Mouse (Mus musculus) embryonic facial prominence, embryonic 11.5 days (tissue): ENCODE data around the gene Bola1. TPM values are rescaled to one million over a fixed set of nuclear protein-coding genes. Genes with fewer than 3 reads are reported as not detected.

ENCODE experiments used
- ATAC-seq: fragments of 200-750 bp; cut with Nextera tagmentation; replicated peaks from 2 replicates; pipeline ENCODE4 v1.8.0; 2017; ENCODE audit warnings: low read depth; ENCODE audit not compliant: insufficient number of reproducible peaks, low FRiP score, low TSS enrichment
- DNase-seq: peaks from one replicate; pipeline ENCODE4 v3.0.0-alpha.2; 2015; ENCODE audit warnings: low spot score
- H3K27ac ChIP-seq: fragments of 300-500 bp; sonication (generic); replicated peaks from 2 replicates; pipeline ENCODE4 v1.5.1; 2014; ENCODE audit warnings: mild to moderate bottlenecking, low read depth, low read length, control low read depth
- H3K27me3 ChIP-seq: fragments of 300-500 bp; sonication (generic); 2 replicates; pipeline ENCODE4 v1.6.1; 2014; ENCODE audit warnings: mild to moderate bottlenecking, low read length, moderate library complexity, mixed read lengths; ENCODE audit not compliant: control insufficient read depth, insufficient read depth
- H3K36me3 ChIP-seq: fragments of 300-500 bp; sonication (generic); replicated peaks from 2 replicates; pipeline ENCODE4 v1.6.1; 2014; ENCODE audit warnings: low read depth, mild to moderate bottlenecking, low read length, moderate library complexity, mixed read lengths; ENCODE audit not compliant: control insufficient read depth, insufficient read depth
- H3K4me1 ChIP-seq: fragments of 300-500 bp; sonication (generic); 2 replicates; pipeline ENCODE4 v1.6.1; 2014; ENCODE audit warnings: low read length, mixed read lengths; ENCODE audit not compliant: control insufficient read depth, insufficient read depth
- H3K4me2 ChIP-seq: fragments of 300-500 bp; sonication (generic); 2 replicates; pipeline ENCODE4 v1.6.1; 2014; ENCODE audit warnings: low read depth, mild to moderate bottlenecking, control low read depth, low read length, moderate library complexity
- H3K4me3 ChIP-seq: fragments of 300-500 bp; sonication (generic); 2 replicates; pipeline ENCODE4 v1.5.1; 2014; ENCODE audit warnings: low read depth, low read length, control low read depth
- H3K9ac ChIP-seq: fragments of 300-500 bp; sonication (generic); replicated peaks from 2 replicates; pipeline ENCODE4 v1.6.1; 2014; ENCODE audit warnings: mild to moderate bottlenecking, control low read depth, low read length
- H3K9me3 ChIP-seq: fragments of 300-500 bp; sonication (generic); replicated peaks from 2 replicates; pipeline ENCODE4 v1.6.1; 2016; ENCODE audit warnings: mild to moderate bottlenecking, low read length, inconsistent platforms, mixed read lengths; ENCODE audit not compliant: control insufficient read depth
- WGBS: fragments of 180-500 bp; shearing (Covaris S2); extraction: QIAGEN DNeasy Blood & Tissue Kit; methylation state at CpG from one replicate; pipeline ENCODE4 v1.1.7; 2014; 5-methylcytosine and 5-hydroxymethylcytosine counted together
- polyA plus RNA-seq: library from polyadenylated mRNA; unstranded; fragments of >200 nt; fragmentation: Nextera tagmentation; extraction: Ambion mirVana; gene quantifications from 2 replicates; pipeline ENCODE4 v1.2.1, GENCODE M21; 2014

Bola1 gene
- polyA plus RNA-seq, 1 experiment from 2014 or later = 59.4 TPM

DNA sequence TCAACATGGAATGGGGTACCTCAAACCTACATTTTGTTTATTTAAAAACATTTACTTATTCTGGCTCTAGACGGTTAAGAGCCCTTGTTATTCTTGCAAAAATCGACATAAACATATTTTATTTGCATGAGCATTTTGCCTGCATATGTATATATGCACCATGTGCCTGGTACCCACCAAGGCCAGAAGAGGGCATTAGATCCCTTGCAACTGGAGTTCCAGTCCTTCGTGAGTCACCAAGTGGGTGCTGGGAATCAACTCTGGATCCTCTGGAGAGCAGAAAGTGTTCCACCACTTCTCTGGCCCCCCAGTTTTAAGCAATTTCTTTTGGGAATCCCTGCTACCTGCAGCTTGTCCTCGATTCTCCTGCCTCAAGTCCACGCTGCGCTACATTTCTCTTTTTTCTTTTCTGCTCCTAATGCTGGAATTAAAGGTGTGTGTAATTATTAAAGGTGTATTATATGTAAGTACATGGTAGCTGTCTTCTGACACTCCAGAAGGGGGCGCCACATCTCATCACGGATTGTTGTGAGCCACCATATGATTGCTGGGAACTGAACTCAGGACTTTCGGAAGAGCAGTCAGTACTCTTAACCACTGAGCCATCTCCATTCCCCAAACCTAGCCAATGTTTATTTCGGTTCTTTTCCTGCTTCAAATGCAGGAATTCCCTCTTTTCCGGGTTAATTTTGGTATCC lies 23.7 kb downstream of the Bola1 start:
- Histone ChIP-seq H3K9me3 (no peaks in the 10 kb centered on the region), H3K36me3 (no peaks in the 10 kb centered on the region), H3K4me2 (no peak overlapping the region), H3K4me1 (no peaks in the 10 kb centered on the region), H3K27me3 (no peaks in the 10 kb centered on the region), H3K4me3 (no peak overlapping the region), H3K9ac (no peak overlapping the region), H3K27ac (no peak overlapping the region)
- no peak for ATAC-seq
- no peak for DNase-seq
- 90% methylated on average over 11 of the region's 11 CpGs for whole genome bisulfite sequencing

DNA sequence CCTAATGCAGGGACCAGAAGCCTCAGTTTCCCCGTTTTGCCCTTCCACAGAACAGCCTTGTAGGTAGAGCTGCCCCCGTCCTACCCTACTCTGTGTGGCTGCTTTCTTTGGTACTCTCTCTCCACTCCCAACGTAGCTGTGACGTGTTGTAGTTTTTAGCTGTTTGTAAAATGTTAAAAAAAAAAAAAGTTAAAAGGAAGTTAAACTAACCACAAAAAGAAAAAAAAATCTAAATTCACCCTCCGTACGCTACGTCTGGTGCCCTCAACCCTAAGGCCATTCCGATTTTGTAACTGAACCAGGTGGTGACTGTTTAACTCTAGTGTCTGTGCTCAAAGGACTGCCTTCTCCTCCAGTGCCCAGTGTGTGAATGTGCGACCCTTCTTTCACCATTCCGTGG lies 24.5 kb downstream of the Bola1 start:
- 86% methylated on average over 10 of the region's 10 CpGs for WGBS
- H3K9me3 ChIP-seq = no peaks in the 10 kb centered on the region
- DNase-seq = no peak

GRCm38 (mm10) chr3:96192977-96193376 lies 26.5 kb downstream of the Bola1 start:
- no peaks in the 10 kb centered on the region for H3K9me3 ChIP-seq
- H3K27ac ChIP-seq = no peak overlapping the region
- no peaks in the 10 kb centered on the region for H3K36me3 ChIP-seq
- H3K27me3 ChIP-seq = no peaks in the 10 kb centered on the region
- no peak overlapping the region for H3K4me3 ChIP-seq
- H3K4me2 ChIP-seq = no peak overlapping the region
- 58% methylated on average over 12 of the region's 12 CpGs for WGBS
- no peak for ATAC-seq
- H3K9ac ChIP-seq = no peak overlapping the region
- DNase-seq = no peak
- no peaks in the 10 kb centered on the region for H3K4me1 ChIP-seq

More for the DNA sequence above, 24.5 kb downstream of the Bola1 start:
- H3K36me3 ChIP-seq = no peaks in the 10 kb centered on the region
- no peaks in the 10 kb centered on the region for H3K4me1 ChIP-seq
- H3K9ac ChIP-seq = no peak overlapping the region
- H3K4me3 ChIP-seq = no peak overlapping the region
- H3K27me3 ChIP-seq = no peaks in the 10 kb centered on the region
- ATAC-seq = no peak
- H3K4me2 ChIP-seq = no peak overlapping the region
- H3K27ac ChIP-seq = no peak overlapping the region

- ATAC-seq (no peak), DNase-seq (no peak)
- H3K9ac ChIP-seq = 0 out of 2 replicates have a peak overlapping the region, but pooled peaks have one; percentile 11
- no peaks in the 10 kb centered on the region; the same call in 1 of the 2 replicates for H3K27me3 ChIP-seq
- H3K9me3 ChIP-seq = no peaks in the 10 kb centered on the region
- no peaks in the 10 kb centered on the region; the same call in 1 of the 2 replicates for H3K36me3 ChIP-seq
- H3K4me2 ChIP-seq = no peak overlapping the region
- no peaks in the 10 kb centered on the region for H3K4me1 ChIP-seq
- WGBS = 20% methylated on average over 4 of the region's 4 CpGs
- no peak overlapping the region for H3K4me3 ChIP-seq
- H3K27ac ChIP-seq = no peak overlapping the region
Observed at GRCm38 (mm10) chr3:96182382-96182776, 37.1 kb downstream of the Bola1 start.

- Histone ChIP-seq H3K4me2 (peak overlapping the region; percentile 90), H3K27me3 (no peaks in the 10 kb centered on the region; the same call in 1 of the 2 replicates), H3K9ac (peak overlapping the region; percentile 11; the same call in 1 of the 2 replicates), H3K4me3 (peak overlapping the region; percentile 51), H3K36me3 (no peaks in the 10 kb centered on the region; the same call in 1 of the 2 replicates), H3K9me3 (no peaks in the 10 kb centered on the region), H3K4me1 (no peaks in the 10 kb centered on the region), H3K27ac (no peak overlapping the region)
- WGBS = 37% methylated on average over 12 of the region's 12 CpGs
- ATAC-seq (peak; percentile 72; the same call in 1 of the 2 replicates), DNase-seq (no peak)
Observed at GRCm38 (mm10) chr3:96181510-96182381, 37.8 kb downstream of the Bola1 start.

GRCm38 (mm10) chr3:96180727-96181477 lies 38.6 kb downstream of the Bola1 start, which contains the start of gene Sv2a:
Sv2a (plus strand) TSS chr3:96181151.
- WGBS = 1% methylated on average over 11 of the region's 23 CpGs
- Histone ChIP-seq H3K36me3 (peaks cover 2% of the 10 kb centered on the region; the same call in 1 of the 2 replicates), H3K4me1 (no peaks in the 10 kb centered on the region), H3K9ac (peak within 1 kb of the TSS; percentile 71), H3K27ac (no peak within 1 kb of the TSS), H3K27me3 (no peaks in the 10 kb centered on the region; the same call in 1 of the 2 replicates), H3K4me2 (peak within 1 kb of the TSS; percentile 90), H3K4me3 (peak within 1 kb of the TSS; percentile 51), H3K9me3 (no peaks in the 10 kb centered on the region)
- DNase-seq = peak; percentile 41
- ATAC-seq = peak; percentile 44; the same call in 1 of the 2 replicates

GRCm38 (mm10) chr3:96179531-96179930 lies 40.0 kb downstream of the Bola1 start:
- WGBS = 80% methylated on average over 4 of the region's 4 CpGs
- H3K4me3 ChIP-seq = no peak overlapping the region
- ATAC-seq = no peak
- no peak overlapping the region for H3K27ac ChIP-seq
- no peaks in the 10 kb centered on the region; the same call in 1 of the 2 replicates for H3K27me3 ChIP-seq
- H3K9me3 ChIP-seq = no peaks in the 10 kb centered on the region
- H3K4me1 ChIP-seq = no peaks in the 10 kb centered on the region
- no peak overlapping the region for H3K9ac ChIP-seq
- no peak for DNase-seq
- no peak overlapping the region for H3K4me2 ChIP-seq
- H3K36me3 ChIP-seq = peaks cover 2% of the 10 kb centered on the region; the same call in 1 of the 2 replicates
